In the genomic region with DNA sequence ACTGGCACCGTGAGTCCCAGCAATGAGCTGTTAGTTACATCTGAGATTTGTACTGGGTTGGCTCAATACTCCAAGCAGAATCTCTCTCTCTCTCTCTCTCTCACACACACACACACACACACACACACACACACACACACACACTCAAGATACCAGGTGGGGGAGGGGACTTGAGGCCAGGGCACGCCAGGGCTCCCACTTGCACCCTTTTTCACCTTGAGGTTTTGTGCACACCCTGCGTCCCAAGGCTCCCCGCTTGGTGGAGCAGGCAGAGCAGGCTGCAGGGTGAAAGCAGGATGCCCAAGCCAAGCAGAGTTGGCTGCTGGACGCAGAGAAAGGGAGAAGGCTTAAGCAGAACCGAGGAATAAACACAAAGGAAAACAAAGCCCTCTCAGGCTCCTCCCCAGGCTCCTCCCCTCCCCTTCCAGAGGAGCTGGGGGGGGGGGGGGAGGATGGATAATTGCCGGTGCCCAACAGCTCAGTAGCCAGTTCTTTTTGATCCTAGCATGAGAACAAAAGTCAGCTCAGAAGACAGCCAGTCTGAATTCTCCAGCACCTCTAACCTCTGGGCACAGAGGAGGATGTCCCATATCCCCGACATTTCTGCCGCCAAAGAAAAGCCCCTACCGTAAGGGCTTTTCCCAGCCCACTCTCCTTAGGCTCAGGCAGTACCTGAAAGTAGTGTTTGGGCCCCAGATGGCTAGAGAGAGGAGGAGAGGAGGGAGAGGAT, we compare ENCODE assay signal across 9 mouse cellular contexts. TPM values are rescaled to one million over a fixed set of nuclear protein-coding genes. Genes with fewer than 3 reads are reported as not detected.
A peak's percentile ranks its signal among the peaks of the same experiment; 100 is the strongest.
DNase-seq lines count a peak whose midpoint lies in the region; ATAC-seq lines count a peak whose summit lies in the region.
"Had no signal": no experiment of that assay in that cellular context is flagged by ENCODE, and none has a peak within 500 bp of the region (broad histone marks: within the 10 kb centered on the region; RNA-seq: fewer than 3 reads in every experiment).

No protein-coding gene starts in this region.

- no peaks in the 10 kb centered on the region for H3K27me3 ChIP-seq in heart, embryonic 16.5 days (ENCODE audit: control insufficient read depth, insufficient read depth, low read length)
- no peaks in the 10 kb centered on the region for H3K27me3 ChIP-seq in limb, embryonic 15.5 days

- H3K4me3 ChIP-seq in heart, embryonic 16.5 days (ENCODE audit: low read length) = peak overlapping the region; percentile 33
- H3K4me3 ChIP-seq in limb, embryonic 15.5 days = peak overlapping the region; percentile 30

- 0 out of 2 replicates have a peak, but pooled peaks cover 4% of the 10 kb centered on the region for H3K36me3 ChIP-seq in heart, embryonic 16.5 days (ENCODE audit: control insufficient read depth, insufficient read depth)
- peaks cover 12% of the 10 kb centered on the region; the same call in 1 of the 2 replicates for H3K36me3 ChIP-seq in limb, embryonic 15.5 days

- H3K9me3 ChIP-seq in heart, embryonic 16.5 days (replicated peaks; ENCODE audit: control insufficient read depth, low read length) = no peaks in the 10 kb centered on the region
- no peaks in the 10 kb centered on the region for H3K9me3 ChIP-seq in limb, embryonic 15.5 days

- peak overlapping the region; percentile 68 for H3K27ac ChIP-seq in heart, embryonic 16.5 days (ENCODE audit: low read length)
- H3K27ac ChIP-seq in limb, embryonic 15.5 days = peak overlapping the region; percentile 80; the same call in 1 of the 2 replicates

- 7% methylated on average over 10 of the region's 10 CpGs for WGBS in heart, embryonic 16.5 days
- WGBS in limb, embryonic 15.5 days = 6% methylated on average over 9 of the region's 10 CpGs

- intact Hi-C loops in left cerebral cortex, postnatal 14 days (cut with DNase I) = no loop called here

- peaks cover 47% of the 10 kb centered on the region for H3K4me1 ChIP-seq in heart, embryonic 16.5 days (ENCODE audit: control insufficient read depth, insufficient read depth, low read length)
- peaks cover 35% of the 10 kb centered on the region for H3K4me1 ChIP-seq in limb, embryonic 15.5 days

- peak; percentile 92 for DNase-seq in heart, adult 11 months
- DNase-seq in heart, adult 8-10 months (ENCODE audit: low spot score) = no peak
- peak; percentile 25 for DNase-seq in adrenal gland, postnatal 25 days
- DNase-seq in neural tube, embryonic 10.5 days (ENCODE audit: extremely low spot score, low spot score) = peak; percentile 58
- no peak for DNase-seq in layer of hippocampus, adult 9-10 months (ENCODE audit: low spot score)
- DNase-seq in left cerebral cortex, postnatal 14 days (ENCODE audit: low spot score in 2 of 2) = no peak

- peak; percentile 35; the same call in 1 of the 2 replicates for ATAC-seq in heart, embryonic 16.5 days (replicated peaks; ENCODE audit: extremely low read depth, insufficient read depth, low FRiP score)
- ATAC-seq in limb, embryonic 15.5 days (ENCODE audit: insufficient number of reproducible peaks, low FRiP score, low TSS enrichment, low read depth) = peak; percentile 16; the same call in 1 of the 2 replicates

- peak overlapping the region; percentile 59 for H3K4me2 ChIP-seq in heart, embryonic 16.5 days (ENCODE audit: low read depth, low read length)
- H3K4me2 ChIP-seq in limb, embryonic 15.5 days = peak overlapping the region; percentile 42

- peak overlapping the region; percentile 51 for H3K9ac ChIP-seq in heart, embryonic 16.5 days (ENCODE audit: low read length)
- peak overlapping the region; percentile 28; the same call in 1 of the 2 replicates for H3K9ac ChIP-seq in limb, embryonic 15.5 days

RNA-seq across cellular contexts. Expression of gene Cfap43, which starts 9.5 kb away (rescaled TPM):
- under 1 TPM in 3 of 4 experiments, not detected in 1; 0.08 to 0.23 (median 0.22) TPM for total RNA-seq in heart, adult 8-10 months (2022)
- not detected in 2 replicates for total RNA-seq in adrenal gland, postnatal 25 days (2021)
- 0.38 and 0.42 TPM in 2 replicates for polyA plus RNA-seq in heart, embryonic 16.5 days (2015; fragmentation: Nextera tagmentation; extraction: Ambion mirVana)
- polyA plus RNA-seq in limb, embryonic 15.5 days (2015; fragmentation: Nextera tagmentation; extraction: Ambion mirVana) = 0.34 and 0.47 TPM in 2 replicates
- total RNA-seq in left cerebral cortex, postnatal 14 days (2021) = 1 to 10 TPM in 1 of 2 experiments, under 1 TPM in 1; 0.34 to 1.2 TPM
- polyA plus RNA-seq: G1E had no signal

RNA-seq across cellular contexts. Expression of gene Itprip, which starts 9.5 kb away (rescaled TPM):
- total RNA-seq in heart, adult 8-10 months (2022) = 10 to 100 TPM in 2 of 4 experiments, 1 to 10 TPM in 2; 8.1 to 15.4 (median 11.5) TPM
- 11.8 and 17.0 TPM in 2 replicates for total RNA-seq in adrenal gland, postnatal 25 days (2021)
- 18.4 and 23.3 TPM in 2 replicates for polyA plus RNA-seq in heart, embryonic 16.5 days (2015; fragmentation: Nextera tagmentation; extraction: Ambion mirVana)
- polyA plus RNA-seq in limb, embryonic 15.5 days (2015; fragmentation: Nextera tagmentation; extraction: Ambion mirVana) = 23.0 and 24.3 TPM in 2 replicates
- total RNA-seq in left cerebral cortex, postnatal 14 days (2021) = 1 to 10 TPM in 1 of 2 experiments, under 1 TPM in 1; 0.94 to 1.1 TPM

RNA-seq across cellular contexts. Expression of gene Cfap58, which starts 27.9 kb away (rescaled TPM):
- total RNA-seq in heart, adult 8-10 months (2022) = 1 to 10 TPM; 1.2 to 2.9 (median 1.9) TPM
- not detected in 2 replicates for total RNA-seq in adrenal gland, postnatal 25 days (2021)
- polyA plus RNA-seq in heart, embryonic 16.5 days (2015; fragmentation: Nextera tagmentation; extraction: Ambion mirVana) = 0.09 and 0.25 TPM in 2 replicates
- polyA plus RNA-seq in limb, embryonic 15.5 days (2015; fragmentation: Nextera tagmentation; extraction: Ambion mirVana) = not detected in 2 replicates
- total RNA-seq in left cerebral cortex, postnatal 14 days (2021) = under 1 TPM; 0.24 to 0.55 TPM
- total RNA-seq: G1E had no signal
- polyA plus RNA-seq: G1E had no signal

RNA-seq across cellular contexts. Expression of gene Gsto2, which starts 44.2 kb away (rescaled TPM):
- 1 to 10 TPM; 2.3 to 3.5 (median 2.5) TPM for total RNA-seq in heart, adult 8-10 months (2022)
- total RNA-seq in adrenal gland, postnatal 25 days (2021) = 1.4 and 2.9 TPM in 2 replicates
- 0.77 and 1.1 TPM in 2 replicates for polyA plus RNA-seq in heart, embryonic 16.5 days (2015; fragmentation: Nextera tagmentation; extraction: Ambion mirVana)
- polyA plus RNA-seq in limb, embryonic 15.5 days (2015; fragmentation: Nextera tagmentation; extraction: Ambion mirVana) = 1.1 and 1.3 TPM in 2 replicates
- total RNA-seq in left cerebral cortex, postnatal 14 days (2021) = 1 to 10 TPM; 1.4 to 1.7 TPM

RNA-seq across cellular contexts. Expression of gene Gsto1, which starts 54.8 kb away (rescaled TPM):
- 100 to 1,000 TPM; 186 to 266 (median 222) TPM for total RNA-seq in heart, adult 8-10 months (2022)
- total RNA-seq in adrenal gland, postnatal 25 days (2021) = 143 and 204 TPM in 2 replicates
- 115 and 121 TPM in 2 replicates for polyA plus RNA-seq in heart, embryonic 16.5 days (2015; fragmentation: Nextera tagmentation; extraction: Ambion mirVana)
- 227 and 249 TPM in 2 replicates for polyA plus RNA-seq in limb, embryonic 15.5 days (2015; fragmentation: Nextera tagmentation; extraction: Ambion mirVana)
- total RNA-seq in left cerebral cortex, postnatal 14 days (2021) = 10 to 100 TPM; 58.1 to 62.5 TPM

Comparison
In these comparisons a context has a peak if more than half of its experiments do, and no peak if none do; other contexts are left out.
1. DNase-seq: peak in heart, adult 11 months (single experiment), adrenal gland, postnatal 25 days (single experiment) and neural tube, embryonic 10.5 days (single experiment); none in heart, adult 8-10 months (single experiment), layer of hippocampus, adult 9-10 months (single experiment) and left cerebral cortex, postnatal 14 days (0 of 2).